Mouse (Mus musculus) ovary, postnatal 36 days (tissue): ENCODE measurements around the gene Tra2a.

ENCODE experiments used
- DNase-seq: peaks from one replicate; pipeline ENCODE4 v3.0.0; 2022; ENCODE audit warnings: low spot score, mixed read lengths

The Tra2a gene

DNA sequence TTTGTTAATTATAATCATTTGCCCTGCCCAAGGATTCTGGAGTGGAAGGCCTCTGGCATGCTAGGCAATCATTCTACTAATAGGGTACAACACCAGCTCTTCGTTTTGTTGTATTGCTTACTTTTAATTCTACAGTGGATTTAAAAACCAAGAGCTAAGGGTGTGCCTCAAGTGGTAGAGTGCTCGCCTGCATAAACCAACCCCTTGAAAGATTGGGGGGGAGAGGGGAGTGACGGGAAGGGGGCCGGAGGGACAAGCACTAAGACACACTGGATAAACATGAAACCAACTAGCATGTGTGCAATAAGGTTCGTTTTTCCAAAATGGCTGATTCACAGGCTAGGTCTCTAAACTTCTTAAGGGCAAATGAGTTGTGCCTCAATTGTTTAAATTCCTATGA lies 52.2 kb downstream of the Tra2a start:
- no peak for DNase-seq

GRCm38 (mm10) chr6:49209881-49210854 lies 53.7 kb downstream of the Tra2a start:
- DNase-seq: no peak

- DNase-seq: no peak
Observed at GRCm38 (mm10) chr6:49208935-49209334, 54.9 kb downstream of the Tra2a start.

DNA sequence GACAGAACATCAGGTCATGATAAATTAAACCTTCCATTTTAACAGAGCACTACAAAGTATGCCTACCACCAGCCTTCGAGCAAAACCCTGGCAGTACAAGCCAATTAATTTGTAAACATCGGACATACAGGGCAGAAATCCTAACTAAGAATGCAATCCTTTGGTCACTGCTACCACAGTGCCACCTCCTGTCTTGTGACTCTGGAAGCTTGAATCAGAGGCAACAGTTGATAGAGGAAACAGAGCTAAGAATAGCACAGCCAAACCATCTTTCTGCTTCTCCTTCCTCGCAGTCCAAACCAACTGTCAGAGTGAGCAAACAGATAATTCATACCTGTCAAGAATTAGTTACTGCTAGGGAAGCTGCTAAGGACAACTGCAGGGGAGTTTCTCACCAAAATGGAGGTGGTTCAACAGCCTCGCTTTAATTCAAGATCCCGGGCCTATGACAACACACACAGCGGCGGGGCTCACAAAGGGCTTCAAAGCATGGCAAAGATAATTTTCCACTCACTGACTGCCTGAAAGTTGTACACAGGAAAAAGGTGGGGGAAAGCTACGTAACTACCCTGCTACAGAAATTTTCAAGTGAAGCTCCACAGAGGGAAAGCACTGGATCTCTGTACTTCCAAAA lies 55.4 kb downstream of the Tra2a start:
- DNase-seq: no peak

GRCm38 (mm10) chr6:49206416-49206815 lies 57.4 kb downstream of the Tra2a start:
- no peak for DNase-seq

DNA sequence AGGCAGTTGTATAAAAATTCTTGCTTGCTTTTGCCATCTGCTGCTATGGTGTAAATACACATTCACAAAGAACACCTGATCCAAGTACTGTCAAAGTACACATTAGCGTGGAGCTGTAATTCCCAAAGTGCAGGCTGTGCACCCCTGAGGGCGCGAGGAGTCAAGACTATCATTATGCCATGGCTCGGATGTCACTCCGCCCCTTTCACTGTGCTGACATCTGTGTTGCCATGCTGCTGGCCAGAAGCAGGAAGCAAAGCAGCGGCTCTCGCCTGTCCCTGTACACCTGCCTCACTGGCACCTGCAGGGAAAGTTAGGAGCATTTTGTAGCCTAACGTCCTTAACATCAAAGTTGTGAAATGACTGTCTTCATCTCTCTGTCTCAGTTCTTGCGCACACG lies 68.6 kb downstream of the Tra2a start:
- DNase-seq: no peak

GRCm38 (mm10) chr6:49194536-49194935 lies 69.3 kb downstream of the Tra2a start:
- no peak for DNase-seq
